Mouse (Mus musculus) embryonic facial prominence, embryonic 10.5 days (tissue): Measurements from ENCODE around the gene Ppp2r1b. TPM values are rescaled to one million over a fixed set of nuclear protein-coding genes. Genes with fewer than 3 reads are reported as not detected.

ENCODE experiments used
- DNase-seq: peaks from one replicate; pipeline ENCODE4 v3.0.0-alpha.2; 2017; ENCODE audit warnings: low spot score
- H3K27ac ChIP-seq: fragments of 300-500 bp; sonication (generic); replicated peaks from 2 replicates; pipeline ENCODE4 v1.5.1; 2016; ENCODE audit warnings: mild to moderate bottlenecking
- H3K27me3 ChIP-seq: fragments of 300-500 bp; sonication (generic); replicated peaks from 2 replicates; pipeline ENCODE4 v1.6.1; 2016; ENCODE audit warnings: low read depth, mild to moderate bottlenecking; ENCODE audit not compliant: poor library complexity, severe bottlenecking
- H3K36me3 ChIP-seq: fragments of 300-500 bp; sonication (generic); replicated peaks from 2 replicates; pipeline ENCODE4 v1.6.1; 2016; ENCODE audit warnings: mild to moderate bottlenecking, moderate library complexity
- H3K4me1 ChIP-seq: fragments of 300-500 bp; sonication (generic); 2 replicates; pipeline ENCODE4 v1.6.1; 2016
- H3K4me3 ChIP-seq: fragments of 300-500 bp; sonication (generic); 2 replicates; pipeline ENCODE4 v1.5.1; 2016; ENCODE audit warnings: mild to moderate bottlenecking, moderate library complexity
- H3K9me3 ChIP-seq: fragments of 300-500 bp; sonication (generic); 2 replicates; pipeline ENCODE4 v1.6.1; 2016; ENCODE audit warnings: mild to moderate bottlenecking
- WGBS: fragments of 180-500 bp; shearing (Covaris S2); methylation state at CpG from one replicate; pipeline ENCODE4 v1.1.7; 2016; 5-methylcytosine and 5-hydroxymethylcytosine counted together
- polyA plus RNA-seq: library from polyadenylated mRNA; unstranded; fragments of >200 nt; fragmentation: Nextera tagmentation; extraction: Ambion mirVana; gene quantifications from 2 replicates; pipeline ENCODE4 v1.2.1, GENCODE M21; 2016

The Ppp2r1b gene
- polyA plus RNA-seq, 1 experiment from 2014 or later = 162 TPM

DNA sequence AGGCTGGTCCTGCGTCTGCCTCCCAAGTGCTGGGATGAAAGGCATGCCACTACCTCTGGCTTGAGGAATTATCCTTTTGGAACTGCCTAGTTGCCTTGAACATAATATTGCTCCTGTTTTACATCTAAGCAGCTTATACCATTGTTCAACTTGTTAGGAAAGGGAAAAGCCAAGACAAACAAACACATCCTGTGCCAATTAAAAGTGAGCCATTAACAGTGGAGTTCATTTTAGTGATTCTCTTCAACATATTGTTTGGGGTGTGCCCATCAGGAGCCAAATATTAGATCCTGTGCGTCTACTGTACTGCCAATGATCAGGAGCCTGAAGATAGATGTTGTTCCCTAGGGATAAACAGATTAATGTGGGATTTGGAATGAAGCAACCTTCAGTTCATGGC is 37.1 kb downstream of the Ppp2r1b start:
- no peaks in the 10 kb centered on the region for H3K9me3 ChIP-seq
- peaks cover 89% of the 10 kb centered on the region for H3K36me3 ChIP-seq
- no peak overlapping the region for H3K27ac ChIP-seq
- 90% methylated on average over 2 of the region's 2 CpGs for WGBS
- H3K4me3 ChIP-seq = no peak overlapping the region
- H3K4me1 ChIP-seq = peaks cover 7% of the 10 kb centered on the region
- DNase-seq = no peak
- no peaks in the 10 kb centered on the region for H3K27me3 ChIP-seq

- Histone ChIP-seq H3K27me3 (no peaks in the 10 kb centered on the region), H3K36me3 (peaks cover 80% of the 10 kb centered on the region), H3K4me1 (peaks cover 19% of the 10 kb centered on the region), H3K9me3 (no peaks in the 10 kb centered on the region), H3K4me3 (no peak overlapping the region), H3K27ac (no peak overlapping the region)
- WGBS = 88% methylated on average over 8 of the region's 8 CpGs
- no peak for DNase-seq
Observed at GRCm38 (mm10) chr9:50884093-50884492, 39.0 kb downstream of the Ppp2r1b start.

GRCm38 (mm10) chr9:50884741-50885599 is 39.9 kb downstream of the Ppp2r1b start:
- WGBS = 77% methylated on average over 10 of the region's 10 CpGs
- DNase-seq = no peak
- H3K9me3 ChIP-seq = no peaks in the 10 kb centered on the region
- H3K4me1 ChIP-seq = peaks cover 21% of the 10 kb centered on the region
- H3K27me3 ChIP-seq = no peaks in the 10 kb centered on the region
- H3K36me3 ChIP-seq = peaks cover 73% of the 10 kb centered on the region
- H3K27ac ChIP-seq = 0 out of 2 replicates have a peak overlapping the region, but pooled peaks have one; percentile 32
- H3K4me3 ChIP-seq = no peak overlapping the region

DNA sequence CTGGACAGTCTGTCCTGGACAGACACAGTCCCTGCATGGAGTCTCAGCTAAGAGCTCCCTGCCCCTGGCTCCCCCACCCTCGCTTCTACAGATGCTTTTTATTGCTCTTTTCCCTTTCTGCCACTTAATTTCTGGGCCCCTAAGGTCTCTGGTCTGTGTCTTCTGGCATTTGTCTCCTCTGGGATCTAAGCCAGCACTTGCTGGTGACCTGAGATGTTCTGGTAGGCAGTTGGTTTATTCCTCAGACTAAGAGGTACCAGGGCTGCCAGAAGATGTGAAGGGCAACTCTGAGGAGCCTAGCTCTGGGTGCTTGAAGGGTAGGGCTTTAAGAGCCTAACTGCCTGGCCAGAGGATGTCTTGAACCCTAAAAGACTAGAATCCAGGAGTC is 40.5 kb downstream of the Ppp2r1b start:
- H3K9me3 ChIP-seq = no peaks in the 10 kb centered on the region
- DNase-seq = no peak
- H3K4me3 ChIP-seq = no peak overlapping the region
- no peak overlapping the region for H3K27ac ChIP-seq
- peaks cover 21% of the 10 kb centered on the region for H3K4me1 ChIP-seq
- WGBS = 63% methylated on average over 1 of the region's 1 CpGs
- H3K36me3 ChIP-seq = peaks cover 68% of the 10 kb centered on the region
- H3K27me3 ChIP-seq = no peaks in the 10 kb centered on the region

GRCm38 (mm10) chr9:50886870-50887269 is 41.8 kb downstream of the Ppp2r1b start:
- no peak for DNase-seq
- no peak overlapping the region for H3K27ac ChIP-seq
- no peak overlapping the region for H3K4me3 ChIP-seq
- peaks cover 21% of the 10 kb centered on the region for H3K4me1 ChIP-seq
- H3K9me3 ChIP-seq = no peaks in the 10 kb centered on the region
- H3K27me3 ChIP-seq = no peaks in the 10 kb centered on the region
- peaks cover 67% of the 10 kb centered on the region for H3K36me3 ChIP-seq
- 86% methylated on average over 1 of the region's 1 CpGs for WGBS

GRCm38 (mm10) chr9:50887351-50887750 is 42.2 kb downstream of the Ppp2r1b start:
- Histone ChIP-seq H3K4me1 (peaks cover 21% of the 10 kb centered on the region), H3K9me3 (no peaks in the 10 kb centered on the region), H3K36me3 (peaks cover 67% of the 10 kb centered on the region), H3K27me3 (no peaks in the 10 kb centered on the region), H3K4me3 (no peak overlapping the region), H3K27ac (no peak overlapping the region)
- 48% methylated on average over 4 of the region's 4 CpGs for WGBS
- DNase-seq = no peak

DNA sequence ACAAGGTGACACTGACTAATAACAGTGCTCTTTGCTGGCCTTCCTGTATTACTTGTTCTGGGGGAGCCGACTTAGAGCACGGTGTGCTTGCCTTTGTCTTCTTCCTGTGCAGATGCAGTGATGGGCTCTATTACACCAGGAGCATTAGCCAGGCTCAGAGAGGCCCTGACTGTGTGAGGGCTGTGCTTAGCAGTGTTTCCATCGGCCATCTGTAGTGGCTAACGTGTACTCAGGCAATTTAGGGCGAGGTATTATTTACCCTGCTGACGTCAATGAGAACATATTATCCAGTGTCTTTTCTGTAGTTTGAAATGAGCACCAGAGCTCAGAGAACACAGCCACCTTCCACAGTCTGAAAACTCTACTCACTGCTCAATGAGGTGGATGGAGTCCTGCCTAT is 44.1 kb downstream of the Ppp2r1b start:
- H3K4me1 ChIP-seq = peaks cover 21% of the 10 kb centered on the region
- whole genome bisulfite sequencing = 75% methylated on average over 6 of the region's 6 CpGs
- DNase-seq = no peak

DNA sequence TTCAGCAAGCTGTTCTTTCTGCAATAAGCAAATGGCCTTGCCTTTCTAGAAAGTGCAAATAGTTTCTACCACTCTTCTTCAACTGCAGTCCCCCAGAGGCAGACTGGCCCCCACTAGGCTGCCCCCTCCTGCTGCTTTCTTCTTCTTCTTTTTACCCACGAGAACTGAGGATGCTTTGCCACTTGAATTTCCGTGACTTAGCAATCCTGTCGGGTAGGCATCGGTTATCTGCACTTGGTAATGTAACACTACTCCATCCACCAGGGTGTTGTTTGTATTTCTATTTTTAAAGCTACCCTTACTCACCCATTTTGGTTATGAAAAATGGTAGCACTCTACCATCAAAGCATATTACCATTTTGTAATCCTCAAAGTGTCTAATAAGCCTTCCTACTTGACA is 44.9 kb downstream of the Ppp2r1b start:
- H3K36me3 ChIP-seq = peaks cover 61% of the 10 kb centered on the region
- H3K27me3 ChIP-seq = no peaks in the 10 kb centered on the region
- no peak overlapping the region for H3K27ac ChIP-seq
- 85% methylated on average over 4 of the region's 4 CpGs for WGBS
- H3K9me3 ChIP-seq = no peaks in the 10 kb centered on the region
- H3K4me3 ChIP-seq = no peak overlapping the region
- no peak for DNase-seq
- peaks cover 17% of the 10 kb centered on the region for H3K4me1 ChIP-seq

More for the DNA sequence above, 44.1 kb downstream of the Ppp2r1b start:
- Histone ChIP-seq H3K9me3 (no peaks in the 10 kb centered on the region), H3K4me3 (no peak overlapping the region), H3K27me3 (no peaks in the 10 kb centered on the region), H3K27ac (no peak overlapping the region), H3K36me3 (peaks cover 61% of the 10 kb centered on the region)

- peaks cover 62% of the 10 kb centered on the region for H3K36me3 ChIP-seq
- WGBS = 82% methylated on average over 3 of the region's 3 CpGs
- peaks cover 15% of the 10 kb centered on the region for H3K4me1 ChIP-seq
- no peaks in the 10 kb centered on the region for H3K9me3 ChIP-seq
- H3K27me3 ChIP-seq = no peaks in the 10 kb centered on the region
- H3K4me3 ChIP-seq = no peak overlapping the region
- H3K27ac ChIP-seq = no peak overlapping the region
- no peak for DNase-seq
Observed at GRCm38 (mm10) chr9:50890494-50891090, 45.5 kb downstream of the Ppp2r1b start.

- WGBS = 92% methylated on average over 4 of the region's 4 CpGs
- Histone ChIP-seq H3K9me3 (no peaks in the 10 kb centered on the region), H3K36me3 (peaks cover 80% of the 10 kb centered on the region), H3K27me3 (no peaks in the 10 kb centered on the region), H3K4me1 (peaks cover 5% of the 10 kb centered on the region), H3K27ac (no peak overlapping the region), H3K4me3 (no peak overlapping the region)
- DNase-seq = no peak
Observed at GRCm38 (mm10) chr9:50893665-50894064, 48.6 kb downstream of the Ppp2r1b start.

DNA sequence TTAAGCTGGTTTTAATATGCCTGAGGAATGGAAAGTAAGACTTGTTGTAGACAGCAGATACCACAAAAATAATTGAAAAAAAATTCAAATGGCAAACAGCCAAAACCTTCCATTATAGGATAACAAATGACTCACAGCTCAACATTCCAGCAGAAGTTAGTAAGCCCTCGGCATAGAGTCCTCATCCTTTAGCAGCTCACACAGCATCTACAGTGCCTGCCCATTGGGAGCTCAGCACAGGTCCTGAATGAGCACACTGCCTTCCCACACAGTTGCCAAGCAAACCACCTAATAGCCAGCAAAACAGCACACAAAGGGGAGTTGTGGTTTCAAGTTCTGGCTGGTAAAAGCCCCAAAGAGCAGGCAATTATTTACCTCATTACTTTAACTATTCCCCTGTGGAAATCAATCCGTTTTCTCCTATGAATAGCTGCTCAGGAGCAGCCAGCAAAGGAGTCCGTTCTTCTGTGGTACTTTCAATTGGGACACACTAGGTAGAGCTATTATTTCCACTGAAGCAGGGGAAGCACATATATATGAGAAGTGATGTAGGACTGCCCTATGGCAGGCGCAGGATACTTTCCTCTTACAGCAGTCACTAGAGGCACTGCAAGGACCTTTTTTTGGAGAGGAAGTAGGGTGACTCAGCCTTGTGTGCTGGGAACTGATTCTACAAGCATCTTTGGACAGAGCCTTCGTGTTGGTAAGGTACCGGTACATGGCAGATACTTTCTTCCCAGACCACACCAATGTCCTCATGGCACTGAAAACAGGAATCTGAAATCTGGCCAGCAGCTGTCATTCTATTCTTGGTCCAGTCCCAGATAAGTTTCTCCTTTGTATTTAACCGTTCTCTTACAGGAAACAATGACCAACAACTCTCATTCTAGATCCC is 55.2 kb downstream of the Ppp2r1b start:
- no peak overlapping the region for H3K4me3 ChIP-seq
- DNase-seq = no peak
- whole genome bisulfite sequencing = 80% methylated on average over 7 of the region's 7 CpGs
- H3K4me1 ChIP-seq = no peaks in the 10 kb centered on the region
- no peaks in the 10 kb centered on the region for H3K9me3 ChIP-seq
- no peak overlapping the region for H3K27ac ChIP-seq
- H3K27me3 ChIP-seq = no peaks in the 10 kb centered on the region
- H3K36me3 ChIP-seq = peaks cover 45% of the 10 kb centered on the region

DNA sequence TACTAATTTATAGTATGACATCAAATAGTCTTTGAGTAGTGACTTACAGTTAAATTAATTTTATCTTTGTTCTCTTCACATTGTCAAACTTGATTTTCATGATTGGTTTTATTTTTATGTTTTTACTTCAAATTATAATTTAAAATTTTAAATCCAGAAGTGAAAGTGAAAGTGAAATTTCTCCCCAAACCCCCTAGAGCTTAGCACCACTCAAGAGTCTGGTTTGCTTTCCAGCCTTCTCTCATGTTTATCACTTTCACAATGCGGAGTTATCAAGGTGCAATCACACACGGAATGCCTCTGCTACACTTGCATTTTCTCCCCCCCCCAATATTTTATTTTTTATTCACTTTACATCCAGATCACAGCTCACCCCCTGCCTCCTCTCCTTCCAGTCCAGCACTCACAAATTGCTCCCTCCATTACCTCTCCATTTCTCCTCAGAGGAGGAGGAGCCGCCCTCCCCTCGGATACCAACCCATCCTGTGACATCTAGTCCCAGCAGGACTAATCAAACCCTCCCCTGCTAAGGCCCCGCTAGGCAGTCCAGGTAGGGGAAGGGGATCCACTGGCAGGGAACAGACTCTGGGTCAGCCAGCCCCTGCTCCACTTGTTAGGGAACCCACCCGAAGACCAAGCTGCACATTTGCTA is 59.2 kb downstream of the Ppp2r1b start:
- H3K4me3 ChIP-seq = no peak overlapping the region
- 76% methylated on average over 6 of the region's 6 CpGs for WGBS

More for the DNA sequence above, 59.2 kb downstream of the Ppp2r1b start:
- H3K27me3 ChIP-seq = no peaks in the 10 kb centered on the region
- H3K4me1 ChIP-seq = no peaks in the 10 kb centered on the region
- no peak for DNase-seq
- H3K27ac ChIP-seq = no peak overlapping the region
- no peaks in the 10 kb centered on the region for H3K9me3 ChIP-seq
- peaks cover 15% of the 10 kb centered on the region for H3K36me3 ChIP-seq
